Mouse (Mus musculus) liver, embryonic 11.5 days (tissue): ENCODE results near the gene Rpap3. TPM values are rescaled to one million over a fixed set of nuclear protein-coding genes. Genes with fewer than 3 reads are reported as not detected.

ENCODE experiments used
- ATAC-seq: fragments of 200-750 bp; cut with Nextera tagmentation; replicated peaks from 2 replicates; pipeline ENCODE4 v1.8.0; 2017; ENCODE audit warnings: moderate number of reproducible peaks, mild to moderate bottlenecking, moderate TSS enrichment, moderate library complexity; ENCODE audit not compliant: low FRiP score
- DNase-seq: peaks from one replicate; pipeline ENCODE4 v3.0.0-alpha.2; 2017; ENCODE audit warnings: low spot score
- H3K27ac ChIP-seq: fragments of 300-500 bp; sonication (generic); 2 replicates; pipeline ENCODE4 v1.5.1; 2014; ENCODE audit warnings: mild to moderate bottlenecking, low read depth, low read length, control low read depth
- H3K27me3 ChIP-seq: fragments of 300-500 bp; sonication (generic); replicated peaks from 2 replicates; pipeline ENCODE4 v1.6.1; 2014; ENCODE audit warnings: low read length, mixed read lengths; ENCODE audit not compliant: control insufficient read depth, insufficient read depth
- H3K36me3 ChIP-seq: fragments of 300-500 bp; sonication (generic); 2 replicates; pipeline ENCODE4 v1.6.1; 2014; ENCODE audit warnings: mild to moderate bottlenecking, low read length, moderate library complexity, mixed read lengths; ENCODE audit not compliant: control insufficient read depth, insufficient read depth
- H3K4me1 ChIP-seq: fragments of 300-500 bp; sonication (generic); replicated peaks from 2 replicates; pipeline ENCODE4 v1.6.1; 2014; ENCODE audit warnings: low read length, mixed read lengths; ENCODE audit not compliant: control insufficient read depth, insufficient read depth
- H3K4me2 ChIP-seq: fragments of 300-500 bp; sonication (generic); 2 replicates; pipeline ENCODE4 v1.6.1; 2014; ENCODE audit warnings: mild to moderate bottlenecking, control low read depth, moderate library complexity
- H3K4me3 ChIP-seq: fragments of 300-500 bp; sonication (generic); 2 replicates; pipeline ENCODE4 v1.5.1; 2014; ENCODE audit warnings: low read depth, low read length, control low read depth
- H3K9ac ChIP-seq: fragments of 300-500 bp; sonication (generic); 2 replicates; pipeline ENCODE4 v1.6.1; 2014; ENCODE audit warnings: low read depth, low read length, control low read depth
- H3K9me3 ChIP-seq: fragments of 300-500 bp; sonication (generic); 2 replicates; pipeline ENCODE4 v1.6.1; 2016; ENCODE audit warnings: low read length, inconsistent platforms, mixed read lengths; ENCODE audit not compliant: control insufficient read depth
- WGBS: fragments of 180-500 bp; shearing (Covaris S2); extraction: QIAGEN DNeasy Blood & Tissue Kit; methylation state at CpG from one replicate; pipeline ENCODE4 v1.1.7; 2014; 5-methylcytosine and 5-hydroxymethylcytosine counted together
- polyA plus RNA-seq: library from polyadenylated mRNA; unstranded; fragments of >200 nt; fragmentation: Nextera tagmentation; extraction: Ambion mirVana; gene quantifications from 2 replicates; pipeline ENCODE4 v1.2.1, GENCODE M21; 2014

Rpap3 gene
- polyA plus RNA-seq, 1 experiment from 2014 or later, result 35.5 TPM

GRCm38 (mm10) chr15:97720026-97720675 is 14.5 kb upstream of the Rpap3 start:
- no peak overlapping the region for H3K4me2 ChIP-seq
- H3K9me3 ChIP-seq, result no peaks in the 10 kb centered on the region
- H3K4me3 ChIP-seq, result no peak overlapping the region
- no peak overlapping the region for H3K9ac ChIP-seq
- H3K27me3 ChIP-seq, result 0 out of 2 replicates have a peak, but pooled peaks cover 3% of the 10 kb centered on the region
- H3K4me1 ChIP-seq, result no peaks in the 10 kb centered on the region
- H3K36me3 ChIP-seq, result no peaks in the 10 kb centered on the region
- ATAC-seq, result no peak
- H3K27ac ChIP-seq, result no peak overlapping the region
- WGBS, result 72% methylated on average over 12 of the region's 12 CpGs
- DNase-seq, result no peak

DNA sequence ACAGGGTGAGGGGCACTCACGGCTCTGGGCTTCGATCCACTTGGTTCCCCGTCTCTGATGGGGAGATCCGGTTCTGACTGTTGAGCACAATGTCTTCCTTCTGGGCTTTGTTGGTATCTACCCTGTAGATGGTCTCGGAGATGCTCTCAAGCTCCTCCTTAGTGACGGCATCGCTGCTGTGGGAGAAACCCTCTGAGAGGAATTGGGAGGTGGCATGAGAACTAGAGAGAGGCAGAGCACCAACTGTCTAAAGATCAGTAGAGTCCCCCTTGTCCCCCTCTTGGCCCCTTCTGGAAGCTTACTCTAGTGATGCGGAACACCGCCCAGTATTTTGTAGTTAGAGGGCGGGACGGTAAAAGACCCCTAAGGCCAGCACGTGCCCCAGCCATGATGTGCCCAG is 13.9 kb upstream of the Rpap3 start:
- Histone ChIP-seq H3K27me3 (0 out of 2 replicates have a peak, but pooled peaks cover 3% of the 10 kb centered on the region), H3K4me2 (no peak overlapping the region), H3K4me1 (no peaks in the 10 kb centered on the region), H3K27ac (no peak overlapping the region), H3K4me3 (no peak overlapping the region), H3K9me3 (no peaks in the 10 kb centered on the region), H3K9ac (no peak overlapping the region), H3K36me3 (no peaks in the 10 kb centered on the region)
- ATAC-seq, result no peak
- no peak for DNase-seq
- 88% methylated on average over 12 of the region's 12 CpGs for WGBS

DNA sequence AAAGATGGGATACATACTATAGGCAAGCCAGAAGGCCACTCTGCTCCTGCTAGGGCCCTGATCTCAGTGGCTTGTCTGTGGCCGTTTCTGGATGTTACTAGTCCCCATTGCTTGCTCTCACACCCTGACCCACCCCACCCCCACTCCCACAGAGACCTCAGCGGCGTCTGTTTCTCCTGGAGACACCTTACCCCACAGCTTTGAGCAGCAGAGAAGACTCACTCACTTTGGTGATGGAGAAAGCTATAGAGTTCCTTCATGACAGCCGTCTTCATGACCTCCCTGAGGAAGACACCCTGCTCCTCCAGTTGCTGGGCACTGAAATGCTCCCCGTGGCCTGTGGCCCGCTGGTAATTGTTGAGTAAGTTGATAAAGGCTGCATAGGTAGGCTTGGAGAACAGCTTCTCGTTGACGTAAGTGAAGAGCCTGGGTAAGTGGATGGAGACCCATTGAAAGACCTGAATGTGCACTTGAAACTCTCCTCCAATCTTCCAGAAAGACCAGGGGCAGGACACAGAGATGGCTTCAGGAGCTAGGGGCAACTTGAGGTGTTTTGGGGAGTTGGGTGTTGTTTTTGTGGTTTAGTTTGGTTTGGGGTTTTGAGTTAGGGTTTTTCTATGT is 13.0 kb upstream of the Rpap3 start:
- Histone ChIP-seq H3K27ac (no peak overlapping the region), H3K36me3 (no peaks in the 10 kb centered on the region), H3K27me3 (0 out of 2 replicates have a peak, but pooled peaks cover 3% of the 10 kb centered on the region), H3K4me3 (no peak overlapping the region), H3K4me2 (no peak overlapping the region), H3K4me1 (no peaks in the 10 kb centered on the region), H3K9me3 (no peaks in the 10 kb centered on the region), H3K9ac (no peak overlapping the region)
- DNase-seq (no peak), ATAC-seq (no peak)
- 75% methylated on average over 8 of the region's 8 CpGs for WGBS

- ATAC-seq (no peak), DNase-seq (peak; percentile 47)
- Histone ChIP-seq H3K4me3 (no peak overlapping the region), H3K9ac (no peak overlapping the region), H3K9me3 (no peaks in the 10 kb centered on the region), H3K4me2 (no peak overlapping the region), H3K4me1 (no peaks in the 10 kb centered on the region), H3K27ac (no peak overlapping the region), H3K36me3 (no peaks in the 10 kb centered on the region), H3K27me3 (0 out of 2 replicates have a peak, but pooled peaks cover 3% of the 10 kb centered on the region)
- WGBS, result 31% methylated on average over 12 of the region's 12 CpGs
These were observed 12.4 kb upstream of the Rpap3 start for GRCm38 (mm10) chr15:97717861-97718534.

GRCm38 (mm10) chr15:97716782-97717181 is 11.2 kb upstream of the Rpap3 start:
- no peak for DNase-seq
- H3K27ac ChIP-seq, result no peak overlapping the region

DNA sequence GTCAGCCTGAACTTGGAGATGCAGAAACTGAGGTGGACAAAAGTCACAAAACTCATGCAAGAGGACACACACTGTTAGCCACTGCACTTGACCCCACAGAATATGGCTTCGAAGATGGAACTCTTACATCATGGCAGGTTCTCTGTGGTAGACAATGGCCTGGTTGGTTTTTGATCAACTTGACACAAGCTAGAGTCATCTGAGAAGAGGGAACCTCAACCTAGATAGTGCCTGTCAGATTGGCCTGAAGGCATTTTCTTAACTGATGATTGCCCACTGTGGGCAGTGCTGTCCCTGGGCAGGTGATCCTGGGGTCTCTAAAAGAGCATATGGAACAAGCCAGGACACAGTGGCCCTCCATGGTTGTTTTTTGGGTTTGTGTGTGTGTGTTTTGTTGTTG is 10.1 kb upstream of the Rpap3 start:
- WGBS, result 84% methylated on average over 1 of the region's 1 CpGs
- ATAC-seq, result no peak

More at GRCm38 (mm10) chr15:97716782-97717181, 11.2 kb upstream of the Rpap3 start:
- Histone ChIP-seq H3K36me3 (no peaks in the 10 kb centered on the region), H3K9ac (no peak overlapping the region), H3K4me3 (no peak overlapping the region), H3K27me3 (peaks cover 3% of the 10 kb centered on the region; the same call in 1 of the 2 replicates), H3K4me2 (no peak overlapping the region), H3K9me3 (no peaks in the 10 kb centered on the region), H3K4me1 (no peaks in the 10 kb centered on the region)
- ATAC-seq, result no peak
- WGBS, result 67% methylated on average over 11 of the region's 11 CpGs

GRCm38 (mm10) chr15:97715083-97715482 is 9.5 kb upstream of the Rpap3 start:
- no peaks in the 10 kb centered on the region for H3K9me3 ChIP-seq

More for the DNA sequence above, 10.1 kb upstream of the Rpap3 start:
- Histone ChIP-seq H3K36me3 (no peaks in the 10 kb centered on the region), H3K27ac (no peak overlapping the region), H3K4me2 (no peak overlapping the region), H3K9ac (no peak overlapping the region), H3K4me3 (no peak overlapping the region), H3K4me1 (no peaks in the 10 kb centered on the region), H3K9me3 (no peaks in the 10 kb centered on the region), H3K27me3 (peaks cover 3% of the 10 kb centered on the region; the same call in 1 of the 2 replicates)
- no peak for DNase-seq

DNA sequence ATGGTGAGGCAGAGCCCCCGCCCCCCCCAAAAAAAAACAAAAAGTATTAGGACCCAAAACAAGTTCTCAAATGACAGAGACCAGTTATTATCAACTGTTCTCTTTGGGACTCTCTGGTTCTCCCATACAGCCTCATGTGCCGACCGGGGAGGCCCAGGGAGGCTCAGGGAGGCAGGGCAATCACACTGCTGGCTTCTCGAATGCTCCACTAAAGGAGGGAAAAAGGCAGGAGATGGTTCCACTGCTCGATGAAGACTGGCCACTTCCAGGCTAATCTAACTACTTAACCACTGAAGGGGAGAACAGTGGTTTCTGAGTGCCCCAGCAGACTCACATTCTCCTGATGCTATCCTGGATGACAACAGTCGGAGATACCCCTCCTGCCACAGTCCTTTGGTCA is 6.9 kb upstream of the Rpap3 start:
- Histone ChIP-seq H3K27ac (no peak overlapping the region), H3K9ac (no peak overlapping the region), H3K4me1 (no peaks in the 10 kb centered on the region), H3K4me2 (no peak overlapping the region), H3K27me3 (no peaks in the 10 kb centered on the region; the same call in 1 of the 2 replicates), H3K4me3 (no peak overlapping the region), H3K36me3 (no peaks in the 10 kb centered on the region), H3K9me3 (no peaks in the 10 kb centered on the region)
- DNase-seq (no peak), ATAC-seq (no peak)
- 66% methylated on average over 6 of the region's 6 CpGs for WGBS

More at GRCm38 (mm10) chr15:97715083-97715482, 9.5 kb upstream of the Rpap3 start:
- Histone ChIP-seq H3K36me3 (no peaks in the 10 kb centered on the region), H3K4me3 (no peak overlapping the region), H3K27ac (no peak overlapping the region), H3K4me2 (no peak overlapping the region), H3K4me1 (no peaks in the 10 kb centered on the region), H3K27me3 (peaks cover 3% of the 10 kb centered on the region; the same call in 1 of the 2 replicates), H3K9ac (no peak overlapping the region)
- ATAC-seq (no peak), DNase-seq (no peak)
- 88% methylated on average over 8 of the region's 8 CpGs for WGBS
